Mouse (Mus musculus): ENCODE data around the gene Tceal5.
"Not testable (repeated sequence)": the region's sequence is repeated elsewhere in the genome, so short reads cannot be mapped to it uniquely, and the experiment has no call there.

The Tceal5 gene

GRCm38 (mm10) chrX:136203664-136204066 lies at the start of gene Tceal5:
Gene Tceal5 (minus strand): TSS chrX:136203876.
- in situ Hi-C loops (cut with MboI, MseI): loop anchor here in 1 of 2 experiments (10.0 kb wide), 1 partner anchor 111 kb away; no protein-coding TSS in a partner anchor

- in situ Hi-C loops (cut with MboI, MseI): no loop called here
Observed at GRCm38 (mm10) chrX:136252023-136252729, 48.5 kb upstream of the Tceal5 start.

- in situ Hi-C loops (cut with MboI, MseI): no loop called here
Observed at GRCm38 (mm10) chrX:136249671-136250070, 46.0 kb upstream of the Tceal5 start.

- in situ Hi-C loops (cut with MboI, MseI): no loop called here
Observed at GRCm38 (mm10) chrX:136248811-136249210, 45.1 kb upstream of the Tceal5 start.

- in situ Hi-C loops (cut with MboI, MseI): no loop called here
Observed at GRCm38 (mm10) chrX:136245521-136246071, 41.9 kb upstream of the Tceal5 start.

- in situ Hi-C loops (cut with MboI, MseI): no loop called here
Observed at GRCm38 (mm10) chrX:136244574-136245229, 41.0 kb upstream of the Tceal5 start, which contains the start of gene Tceal9. Gene Tceal9 (plus strand): TSS chrX:136245079.

GRCm38 (mm10) chrX:136243181-136243580 lies 39.5 kb upstream of the Tceal5 start:
- in situ Hi-C loops (cut with MboI, MseI): no loop called here

GRCm38 (mm10) chrX:136238118-136238517 lies 34.4 kb upstream of the Tceal5 start:
- in situ Hi-C loops (cut with MboI, MseI): loop anchor here (5.0 kb wide), 2 partner anchors 64 to 69 kb away; no protein-coding TSS in a partner anchor

- in situ Hi-C loops (cut with MboI, MseI): no loop called here
Observed at GRCm38 (mm10) chrX:136227768-136228167, 24.1 kb upstream of the Tceal5 start.

- in situ Hi-C loops (cut with MboI, MseI): no loop called here
Observed at GRCm38 (mm10) chrX:136223714-136224113, 20.0 kb upstream of the Tceal5 start.

GRCm38 (mm10) chrX:136216303-136216702 lies 12.6 kb upstream of the Tceal5 start:
- in situ Hi-C loops (cut with MboI, MseI): no loop called here

GRCm38 (mm10) chrX:136214729-136215677 lies 11.3 kb upstream of the Tceal5 start, which contains the start of the genes Tceal7 and Bex1:
Gene Tceal7 (plus strand): TSS chrX:136214779.
Gene Bex1 (minus strand): TSS chrX:136215513.
- in situ Hi-C loops (cut with MboI, MseI): not testable (repeated sequence)

GRCm38 (mm10) chrX:136213396-136213795 lies 9.7 kb upstream of the Tceal5 start:
- in situ Hi-C loops (cut with MboI, MseI): no loop called here

- in situ Hi-C loops (cut with MboI, MseI): loop anchor here in 1 of 2 experiments (10.0 kb wide), 1 partner anchor 110 kb away; no protein-coding TSS in a partner anchor
Observed at GRCm38 (mm10) chrX:136204406-136204805, 730 bp upstream of the Tceal5 start.

GRCm38 (mm10) chrX:136203257-136203656 lies 419 bp downstream of the Tceal5 start:
- in situ Hi-C loops (cut with MboI, MseI): loop anchor here in 1 of 2 experiments (10.0 kb wide), 1 partner anchor 112 kb away; no protein-coding TSS in a partner anchor

- in situ Hi-C loops (cut with MboI, MseI): no loop called here
Observed at GRCm38 (mm10) chrX:136196873-136197272, 6.8 kb downstream of the Tceal5 start.

- in situ Hi-C loops (cut with MboI, MseI): no loop called here
Observed at GRCm38 (mm10) chrX:136195193-136195944, 8.3 kb downstream of the Tceal5 start.

GRCm38 (mm10) chrX:136183107-136183506 lies 20.6 kb downstream of the Tceal5 start:
- in situ Hi-C loops (cut with MboI, MseI): no loop called here

GRCm38 (mm10) chrX:136180897-136181553 lies 22.7 kb downstream of the Tceal5 start:
- in situ Hi-C loops (cut with MboI, MseI): no loop called here

GRCm38 (mm10) chrX:136172786-136173185 lies 30.9 kb downstream of the Tceal5 start:
- in situ Hi-C loops (cut with MboI, MseI): no loop called here

Data from T-helper 17 cell (primary cell).